Mouse (Mus musculus) testis, postnatal 14 days (tissue): ENCODE measurements around the gene Tomm40.
A peak's percentile ranks its signal among the peaks of the same experiment; 100 is the strongest.
"Not testable (repeated sequence)": the region's sequence is repeated elsewhere in the genome, so short reads cannot be mapped to it uniquely, and the experiment has no call there.

Source experiments
- DNase-seq: peaks from one replicate; pipeline ENCODE4 v3.0.0; 2021; ENCODE audit warnings: low spot score

Gene Tomm40

DNA sequence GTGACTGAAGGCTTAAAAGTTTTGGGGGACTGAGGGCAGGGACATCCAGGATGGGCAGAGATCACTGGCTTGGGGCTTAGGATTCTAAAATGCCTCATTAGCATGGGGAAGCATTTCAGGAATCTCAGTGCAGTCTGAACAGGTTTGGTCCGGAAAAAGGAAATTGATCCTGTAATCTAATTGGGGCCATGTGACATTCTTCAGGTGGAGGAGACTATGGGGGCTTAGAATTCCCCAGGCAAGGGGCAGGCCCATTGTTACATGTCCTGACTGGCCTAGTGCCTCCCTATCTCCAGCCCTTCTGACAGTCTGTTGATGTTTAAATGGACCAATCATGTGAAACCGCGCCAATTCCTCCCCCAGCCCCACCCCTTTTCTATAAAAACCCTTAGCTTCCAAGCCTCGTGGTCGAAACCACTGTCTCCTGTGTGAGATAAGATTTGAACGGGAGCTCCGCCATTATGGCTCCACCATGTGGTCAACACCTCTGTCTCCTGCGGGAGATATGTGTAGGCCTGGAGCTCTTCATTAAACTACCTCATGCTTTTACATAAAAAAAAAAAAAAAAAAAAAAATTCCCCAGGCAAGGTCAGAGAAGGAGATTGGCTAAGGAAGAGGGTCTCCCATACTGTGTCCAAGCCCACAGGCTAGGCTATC, 28.2 kb downstream of the Tomm40 start:
- not testable (repeated sequence) for DNase-seq

DNA sequence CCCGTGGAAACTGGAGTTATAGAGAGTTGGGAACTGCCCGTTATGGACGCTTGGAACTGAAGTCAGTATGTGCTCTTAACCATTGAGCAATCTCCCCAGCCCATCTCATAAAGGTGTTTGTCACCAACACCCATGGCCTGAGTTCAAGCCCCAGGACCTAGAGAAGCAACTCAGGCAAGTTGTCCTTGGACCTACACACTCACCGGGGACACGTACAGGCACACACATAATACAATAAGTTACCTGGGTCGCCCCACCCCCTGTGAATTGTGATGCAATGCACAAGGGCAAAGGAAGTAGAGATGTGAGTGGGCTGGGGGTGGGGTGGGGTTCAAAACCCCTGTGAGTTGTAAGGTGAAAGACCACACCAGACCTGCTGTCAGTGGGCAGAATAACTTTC, 28.7 kb downstream of the Tomm40 start:
- no peak for DNase-seq

DNA sequence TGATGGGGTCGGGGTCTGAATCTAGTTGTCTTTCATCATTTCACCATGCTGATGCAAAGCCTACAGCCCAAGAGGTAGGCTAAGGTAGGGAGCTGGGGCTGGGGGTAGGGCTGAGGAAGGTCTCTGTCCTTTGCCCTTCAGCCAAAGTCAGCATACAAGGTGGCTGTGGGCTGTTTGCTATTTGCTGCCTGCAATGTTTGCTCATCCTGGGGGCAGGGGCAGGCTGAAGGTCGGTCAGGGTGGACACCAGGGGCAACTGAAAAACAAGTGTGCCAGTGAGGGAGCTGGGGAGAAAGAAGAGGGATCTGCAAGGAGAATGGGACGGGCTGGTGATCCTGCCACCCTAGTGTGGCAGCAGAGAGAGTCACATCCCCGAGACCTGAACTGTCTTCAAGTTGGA, 29.9 kb downstream of the Tomm40 start:
- DNase-seq: no peak

DNA sequence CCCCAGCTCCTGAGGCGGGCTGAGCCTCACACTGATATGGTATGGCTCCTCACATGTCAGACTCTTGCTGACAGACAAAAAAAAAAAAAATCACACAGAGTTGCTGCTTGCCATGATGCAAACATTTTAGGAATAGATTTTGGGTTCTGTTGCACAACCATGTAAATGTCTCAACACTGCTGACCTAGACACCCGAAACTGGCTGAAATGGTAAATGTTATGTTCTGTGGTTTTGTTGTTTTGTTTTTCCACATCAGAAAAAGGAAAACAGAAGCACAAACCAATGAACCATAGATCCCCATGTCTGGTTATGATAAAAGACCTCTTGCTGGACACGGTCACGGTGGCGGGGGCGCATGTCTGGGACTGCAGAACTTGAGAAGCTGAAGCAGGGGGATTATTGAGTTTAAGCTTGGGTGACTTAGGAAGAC, 31.5 kb downstream of the Tomm40 start:
- no peak for DNase-seq

DNA sequence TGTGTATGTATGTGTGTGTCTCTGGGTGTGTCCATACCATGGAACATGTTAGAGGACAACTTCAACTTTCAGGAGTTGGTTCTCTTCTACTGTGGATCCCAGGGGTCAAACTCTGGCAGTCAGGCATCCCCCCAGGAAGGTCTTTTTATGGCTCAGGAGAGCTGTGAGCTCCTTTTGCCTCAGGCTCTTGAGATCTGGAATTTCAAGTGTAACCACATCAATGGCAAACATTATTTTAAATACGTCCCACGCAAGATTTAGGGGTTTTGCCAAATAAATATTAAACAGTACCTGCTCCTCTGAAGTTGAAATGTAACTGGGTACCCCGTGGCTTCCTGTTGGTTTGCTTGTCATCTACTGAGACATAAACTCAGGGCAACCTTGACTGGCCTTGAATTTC, 32.3 kb downstream of the Tomm40 start:
- no peak for DNase-seq

DNA sequence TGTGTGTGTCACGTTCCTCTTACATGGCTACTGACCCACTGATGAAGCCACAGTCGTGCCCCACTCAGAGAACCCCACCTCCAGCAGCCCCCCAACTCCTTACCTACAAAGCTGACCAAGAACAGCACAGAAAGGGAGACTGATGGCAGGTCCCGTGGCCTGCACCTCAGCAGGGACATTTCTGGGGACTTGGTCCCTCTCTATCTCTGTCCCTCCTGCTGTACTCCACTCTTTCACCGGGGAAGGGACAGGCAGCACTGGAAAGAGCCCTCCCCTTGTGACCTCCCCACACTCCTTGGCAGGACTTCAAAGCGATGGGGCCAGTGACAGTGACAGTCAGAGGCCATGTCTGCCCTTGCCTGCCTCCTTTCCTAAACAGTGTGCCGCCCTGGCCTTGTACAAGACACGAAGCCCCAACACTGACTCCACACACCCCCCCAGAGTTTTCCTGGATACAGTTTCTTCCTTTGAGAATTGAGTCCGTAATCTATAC, 34.0 kb downstream of the Tomm40 start, which contains the start of the genes Gm44805 and Apoc4:
Gm44805 (minus strand) TSS at position 222 of the 493 bp plus-strand sequence.
Apoc4 (minus strand) TSS at position 278 of the 493 bp plus-strand sequence.
- no peak for DNase-seq

DNA sequence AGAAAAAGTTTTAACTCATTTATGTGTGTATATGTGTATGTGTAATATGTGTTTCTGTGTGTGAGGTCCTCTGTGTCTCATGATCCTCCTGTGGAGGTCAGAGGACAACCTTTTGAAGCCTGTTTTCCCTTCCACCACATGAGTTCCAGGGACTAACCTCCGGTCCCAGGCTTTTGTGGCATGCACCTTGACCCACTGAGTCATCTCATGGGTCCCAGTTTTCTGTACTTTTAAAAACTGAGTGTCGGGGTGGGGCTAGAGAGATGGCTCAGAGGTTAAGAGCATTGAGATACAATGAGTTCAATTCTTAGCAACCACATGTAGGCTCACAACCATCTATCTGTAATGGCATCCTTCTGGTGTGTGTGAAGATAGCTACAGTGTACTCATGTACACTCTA, 34.5 kb downstream of the Tomm40 start:
- no peak for DNase-seq

DNA sequence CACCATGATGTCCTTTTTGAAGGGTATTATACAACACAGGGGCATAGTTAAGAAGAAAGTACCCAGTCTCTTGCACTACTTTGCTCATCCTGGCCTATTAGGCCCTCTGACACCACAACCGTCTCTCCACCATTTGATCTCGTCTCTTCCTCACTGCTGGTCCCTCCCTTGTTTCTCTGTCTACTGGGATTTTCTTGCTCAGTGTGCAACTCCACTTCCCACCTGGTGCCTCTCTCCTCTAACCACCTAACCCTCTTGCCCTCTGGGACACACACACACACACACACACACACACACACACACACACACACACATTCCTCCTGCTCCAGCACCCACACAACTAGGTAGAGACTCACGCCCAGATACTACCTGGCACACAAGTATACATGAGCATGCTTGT, 36.3 kb downstream of the Tomm40 start:
- no peak for DNase-seq

DNA sequence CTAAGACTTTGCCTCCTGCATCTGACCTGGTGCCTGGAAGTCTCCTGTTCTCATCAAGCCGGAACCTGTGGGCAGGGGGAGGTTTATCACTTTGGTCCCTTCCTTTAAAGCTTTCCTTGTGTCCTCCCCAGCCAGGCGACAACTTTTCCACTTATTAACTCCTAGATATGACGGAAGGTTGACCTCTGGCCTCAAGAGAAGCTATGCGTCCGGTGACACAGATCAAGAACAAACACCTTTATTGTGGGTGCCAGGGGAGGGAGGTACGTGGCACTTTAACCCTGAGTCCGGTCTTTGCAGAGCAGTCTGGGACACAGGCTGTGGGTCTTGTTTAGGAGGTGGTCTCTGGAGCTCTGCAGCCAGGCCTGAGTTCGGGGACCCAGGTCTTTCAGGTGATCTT, 37.4 kb downstream of the Tomm40 start, which contains the start of gene Apoc2:
Apoc2 (minus strand) TSS at position 70 of the 400 bp plus-strand sequence.
- no peak for DNase-seq

DNA sequence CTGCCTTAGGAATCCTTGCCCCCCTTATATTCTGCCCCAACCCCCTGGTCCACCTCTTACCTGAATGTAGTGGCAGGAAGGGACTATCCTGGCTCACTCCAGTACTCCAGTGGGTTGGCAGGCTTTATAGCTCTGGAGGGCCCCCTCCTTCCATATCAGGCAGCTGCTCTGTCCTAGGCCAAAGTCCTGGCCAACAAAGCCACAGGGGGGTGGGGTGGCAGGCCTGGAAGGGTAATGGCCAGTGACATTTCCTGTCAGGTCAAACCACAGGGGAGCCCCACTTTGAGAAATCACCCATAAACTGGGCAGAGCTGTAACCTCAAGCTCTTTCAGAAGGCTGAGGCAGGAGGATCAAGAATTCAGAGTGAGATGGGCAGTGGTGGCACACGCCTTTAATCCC, 38.6 kb downstream of the Tomm40 start:
- DNase-seq: peak; percentile 76

DNA sequence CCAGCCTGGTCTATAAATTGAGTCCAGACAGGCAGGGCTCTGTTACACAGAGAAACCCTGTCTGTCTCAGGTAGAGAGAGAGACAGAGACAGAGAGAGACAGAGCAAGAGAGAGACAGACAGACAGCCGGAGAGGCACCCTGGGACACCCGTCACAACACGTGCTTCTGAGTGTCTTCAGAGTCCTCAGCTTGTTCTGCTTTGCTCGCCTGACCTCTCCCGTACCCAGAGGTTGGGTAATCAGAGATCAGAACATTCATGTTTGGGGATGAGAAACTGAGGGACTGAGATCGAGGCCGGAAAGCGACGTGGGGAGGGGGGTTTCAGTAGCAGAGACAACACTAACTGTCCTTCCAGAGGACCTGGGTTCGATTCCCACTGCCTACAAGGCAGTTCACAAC, 39.4 kb downstream of the Tomm40 start:
- no peak for DNase-seq

DNA sequence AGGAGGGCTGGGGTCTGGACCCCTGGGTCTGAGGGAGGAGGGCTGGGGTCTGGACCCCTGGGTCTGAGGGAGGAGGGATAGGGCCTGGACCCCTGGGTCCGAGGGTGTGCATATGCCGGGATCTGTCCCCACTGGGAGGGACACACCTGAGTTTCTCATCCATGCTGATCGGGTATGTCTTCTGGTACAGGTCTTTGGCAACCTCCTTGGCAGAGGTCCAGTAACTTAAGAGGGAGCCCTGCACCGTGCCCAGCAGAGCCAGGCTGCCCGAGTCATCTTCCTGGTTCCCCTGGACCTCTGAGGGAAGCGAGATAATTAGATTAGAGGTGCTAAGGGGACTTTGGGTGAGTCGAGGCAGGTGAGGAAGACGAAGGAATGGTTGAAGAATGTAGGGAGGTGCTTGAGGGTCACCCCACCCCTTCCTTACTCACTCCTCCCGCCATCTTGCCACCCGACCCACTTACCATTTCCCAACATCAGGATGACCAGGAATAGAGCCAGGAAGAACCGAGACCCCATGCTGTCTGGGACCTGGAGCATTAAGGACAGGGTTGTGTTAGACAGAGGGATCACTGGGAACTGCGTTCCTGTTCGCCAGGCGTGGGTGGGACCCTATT, 42.0 kb downstream of the Tomm40 start:
- no peak for DNase-seq

DNA sequence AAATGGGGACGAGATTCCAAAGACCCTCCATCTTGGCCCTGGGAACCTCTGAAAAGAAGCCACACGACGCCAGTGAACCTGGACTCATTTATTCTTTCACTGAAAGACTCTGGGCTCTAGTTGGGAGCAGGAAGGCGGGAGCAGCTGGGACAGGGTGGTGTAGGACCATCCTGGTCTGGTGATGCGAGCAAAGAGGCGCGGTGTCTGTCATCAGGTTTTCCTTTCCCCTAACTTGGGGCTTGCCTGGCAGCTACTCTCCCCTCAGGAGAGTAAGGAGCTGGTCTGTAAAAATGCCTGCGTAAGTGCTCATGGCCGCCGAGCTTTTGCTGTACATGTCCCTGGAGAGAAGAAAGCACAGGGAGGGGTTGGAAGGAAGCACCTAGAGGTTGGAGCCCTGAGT, 43.7 kb downstream of the Tomm40 start:
- DNase-seq: no peak

DNA sequence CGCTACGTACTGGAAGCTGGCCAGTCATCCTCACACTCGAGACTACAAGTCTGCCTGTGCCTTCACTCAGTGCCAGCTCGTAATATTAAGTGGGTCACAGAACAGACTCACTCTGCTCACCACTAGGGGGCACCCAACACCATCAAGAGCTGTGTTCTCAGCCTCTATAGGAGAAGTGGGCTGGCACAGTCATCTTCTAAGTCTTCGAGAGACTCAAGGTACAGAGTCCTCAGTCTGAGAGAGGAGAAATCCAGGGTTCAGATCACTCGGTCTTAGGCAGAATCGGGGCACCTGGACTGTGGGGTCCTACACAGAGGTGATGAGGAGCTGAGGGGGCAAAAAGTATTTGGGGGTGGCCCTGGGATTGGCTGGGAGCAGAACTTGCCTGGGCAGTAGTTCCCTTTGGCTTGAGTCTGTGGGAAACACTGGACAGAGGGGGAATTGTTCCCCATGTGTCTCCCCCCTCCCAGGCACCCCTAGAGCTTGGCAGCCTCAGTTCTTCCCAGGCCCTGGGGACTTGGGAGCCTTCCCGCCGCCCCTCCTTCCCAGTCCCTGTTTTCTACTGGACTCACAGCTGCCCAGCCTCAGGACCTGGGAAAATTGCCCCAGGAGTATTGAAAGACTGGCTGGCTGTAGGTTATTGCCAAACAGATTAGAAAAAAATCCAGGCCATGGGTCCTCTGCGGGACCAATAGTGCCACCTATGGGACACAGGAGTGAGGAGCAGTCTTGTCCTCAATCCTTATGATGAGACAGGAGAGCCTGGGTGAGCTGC, 46.1 kb downstream of the Tomm40 start:
- peak; percentile 84 for DNase-seq

DNA sequence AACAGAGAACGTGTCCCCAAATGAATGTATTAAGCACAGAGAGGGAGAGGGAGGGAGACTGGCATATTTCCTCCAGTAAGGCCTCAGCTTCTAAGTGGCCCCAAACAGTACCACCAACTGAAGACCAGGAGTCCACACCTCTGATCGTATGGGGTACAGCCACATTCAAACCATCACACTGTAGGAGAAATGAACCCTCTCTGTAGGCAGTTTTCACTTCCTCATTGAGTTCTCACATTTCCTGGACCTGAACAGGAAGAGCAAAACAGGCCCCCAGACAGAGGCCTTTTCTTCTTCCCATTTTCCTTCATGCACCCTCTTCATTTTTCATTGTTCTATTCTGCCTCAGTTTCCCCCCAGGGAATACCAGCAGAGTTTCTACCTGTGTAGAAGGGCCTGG, 47.8 kb downstream of the Tomm40 start:
- DNase-seq: no peak

DNA sequence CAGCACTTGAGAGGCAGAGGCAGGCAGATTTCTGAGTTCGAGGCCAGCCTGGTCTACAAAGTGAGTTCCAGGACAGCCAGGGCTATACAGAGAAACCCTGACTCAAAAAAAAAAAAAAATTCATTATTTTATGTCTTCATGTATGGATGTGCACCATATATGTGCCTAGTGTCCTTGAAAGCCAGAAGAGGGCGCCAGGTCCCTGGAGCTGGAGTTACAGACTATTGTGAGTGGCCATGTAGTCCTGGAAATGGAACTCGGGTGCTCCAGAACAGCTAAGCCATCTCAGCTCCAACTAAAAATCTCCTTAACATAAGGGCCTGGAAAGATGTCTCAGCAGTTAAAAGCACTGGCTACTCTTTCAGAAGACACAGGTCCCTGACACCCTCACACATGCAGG, 48.5 kb downstream of the Tomm40 start:
- no peak for DNase-seq

DNA sequence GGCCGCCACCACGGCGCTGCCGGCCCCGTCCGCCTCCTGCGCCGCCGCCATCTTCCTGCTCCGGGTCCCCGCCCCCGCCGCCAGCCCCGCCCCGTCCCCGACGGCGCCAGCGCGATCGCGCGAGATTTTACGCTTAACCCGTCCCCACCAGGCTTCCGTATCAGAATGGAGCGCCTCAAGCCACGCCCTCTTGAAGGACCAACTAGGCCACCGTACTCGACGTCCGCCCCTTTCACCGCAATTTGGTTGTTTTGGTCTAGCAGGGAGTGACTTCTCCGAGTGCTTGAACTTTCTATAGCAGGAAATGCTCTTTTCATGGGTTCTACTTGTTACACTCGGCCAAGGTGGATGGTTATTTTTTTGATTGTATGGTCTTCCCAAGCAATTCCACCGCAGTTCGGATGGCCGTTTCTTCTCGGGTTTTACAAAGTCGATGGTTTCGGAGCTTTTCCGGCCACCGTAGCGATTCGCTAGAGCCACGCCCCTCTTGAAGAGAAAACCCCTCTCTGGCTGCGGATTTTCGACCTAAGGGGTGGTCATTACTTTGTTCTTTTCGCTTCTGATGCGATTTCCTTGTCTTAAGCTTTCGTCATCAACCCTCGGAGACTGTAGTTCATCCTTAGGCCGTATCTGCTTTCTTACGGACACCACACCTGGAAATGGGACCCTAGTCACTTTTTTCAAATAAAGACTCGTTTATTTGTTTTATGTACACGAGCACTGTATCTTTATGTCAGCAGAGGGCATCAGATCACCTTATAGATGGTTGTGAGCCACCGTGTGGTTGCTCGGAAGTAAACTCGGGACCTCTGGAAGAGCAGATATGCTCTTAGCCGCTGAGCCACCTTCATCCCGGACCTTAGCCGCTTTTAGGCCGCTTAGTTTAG, 50.0 kb downstream of the Tomm40 start, which contains the start of gene Clptm1:
Clptm1 (minus strand) TSS at position 79 of the 887 bp plus-strand sequence.
- peak; percentile 97 for DNase-seq

DNA sequence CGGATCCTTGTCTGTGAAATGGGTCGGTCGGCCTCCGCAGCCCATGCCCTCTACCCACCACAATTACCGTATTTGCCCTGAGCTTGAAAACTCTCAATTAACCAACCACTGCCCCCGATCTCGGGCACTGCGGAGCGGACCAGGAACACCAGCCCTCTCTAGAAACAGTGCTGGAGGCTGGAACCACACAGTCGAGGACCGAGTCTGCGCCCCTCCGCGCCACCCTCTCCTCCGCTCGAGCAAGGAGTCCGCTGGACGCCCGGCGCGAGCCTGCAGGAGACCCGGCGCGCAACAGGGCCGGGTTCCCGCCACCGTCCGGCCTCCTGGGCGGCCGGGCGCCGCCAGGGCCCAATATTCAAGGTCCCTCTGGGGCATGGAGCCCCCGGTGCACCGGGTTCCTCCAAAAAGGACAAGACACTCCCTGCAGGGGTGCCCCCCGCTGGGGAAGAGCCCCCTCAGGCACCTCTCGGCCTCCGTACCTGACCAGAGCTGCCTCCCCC, 50.7 kb downstream of the Tomm40 start:
- DNase-seq: no peak

DNA sequence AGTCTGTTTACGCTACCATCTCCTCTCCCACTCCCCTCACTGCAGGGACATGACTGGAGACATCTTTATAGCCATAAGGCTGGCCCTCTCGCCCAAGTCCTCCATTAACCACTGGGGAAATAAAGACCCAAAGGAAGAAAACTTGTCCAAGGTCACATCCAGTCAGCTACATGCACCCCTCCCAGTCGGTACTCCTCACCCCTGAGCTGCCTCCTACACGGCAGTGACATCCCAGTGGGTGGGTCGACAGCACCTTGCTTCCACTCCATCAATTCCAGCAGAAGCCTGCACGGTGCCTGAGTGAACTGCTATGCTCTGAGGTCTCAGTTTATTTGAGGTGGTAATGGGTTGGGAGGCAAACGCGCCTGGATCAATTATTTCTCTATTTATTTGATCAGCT, 51.3 kb downstream of the Tomm40 start:
- peak; percentile 37 for DNase-seq

DNA sequence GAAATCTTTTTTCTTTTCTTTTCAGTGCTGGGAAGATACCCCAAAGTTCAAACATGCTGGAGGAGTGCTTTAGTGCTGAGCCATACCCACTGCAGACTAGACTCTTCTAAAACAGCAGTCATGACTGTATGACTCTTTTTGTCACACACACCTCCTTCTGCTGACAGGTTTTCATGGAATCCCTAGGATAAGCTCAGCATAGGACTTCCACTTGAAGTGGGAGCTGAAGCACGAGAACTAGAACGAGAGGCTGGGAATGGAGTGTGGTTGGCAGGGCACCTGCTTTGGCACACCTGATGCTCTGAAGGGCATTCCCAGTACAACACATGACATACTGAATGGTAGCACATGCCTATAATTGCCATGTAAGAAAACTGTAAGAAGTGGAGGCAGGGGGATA, 62.6 kb downstream of the Tomm40 start:
- DNase-seq: no peak
